Mouse (Mus musculus): Measurements from ENCODE around the gene Foxn3. TPM values are rescaled to one million over a fixed set of nuclear protein-coding genes. Genes with fewer than 3 reads are reported as not detected.

The Foxn3 gene
- total RNA-seq, 2 experiments from 2014 or later, result 52.6 to 89.1 TPM

DNA sequence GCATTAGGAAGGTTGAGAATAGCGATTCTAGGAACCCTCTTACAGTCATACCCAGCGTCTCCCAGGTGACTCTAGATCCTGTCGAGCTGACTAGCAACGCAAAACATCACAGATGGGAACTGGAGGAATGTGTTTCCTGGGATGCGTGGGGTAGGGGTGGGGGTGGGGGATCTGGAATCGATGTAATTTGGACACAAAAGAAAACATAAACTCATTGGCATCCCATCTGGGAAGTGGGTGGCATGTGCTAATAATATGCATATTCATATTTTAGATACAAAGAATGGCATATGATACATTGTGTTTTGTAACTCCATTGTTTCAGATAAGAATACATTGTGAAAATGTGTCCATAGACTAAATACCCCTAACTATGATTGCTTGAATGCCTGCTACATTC lies 393.5 kb downstream of the Foxn3 start:
- DNase-seq, result no peak

DNA sequence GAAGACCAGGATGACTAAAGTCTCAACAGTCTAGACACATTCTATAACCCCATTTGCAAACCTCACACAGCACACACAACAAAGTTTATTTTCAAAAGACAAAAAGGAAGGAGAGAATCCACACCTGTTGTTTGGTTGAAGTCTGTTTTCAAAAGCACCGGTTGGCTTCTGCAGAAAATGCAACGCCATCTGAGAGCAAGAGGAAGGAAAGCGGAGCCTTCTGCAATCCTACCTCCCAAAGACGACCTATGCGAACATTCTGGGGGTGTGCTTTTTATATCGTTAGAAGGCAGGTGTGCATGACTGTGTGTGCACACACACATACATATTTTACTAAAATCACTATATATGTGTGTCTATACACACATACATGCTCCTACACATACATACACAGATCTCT lies 397.3 kb downstream of the Foxn3 start:
- no peak for DNase-seq

DNA sequence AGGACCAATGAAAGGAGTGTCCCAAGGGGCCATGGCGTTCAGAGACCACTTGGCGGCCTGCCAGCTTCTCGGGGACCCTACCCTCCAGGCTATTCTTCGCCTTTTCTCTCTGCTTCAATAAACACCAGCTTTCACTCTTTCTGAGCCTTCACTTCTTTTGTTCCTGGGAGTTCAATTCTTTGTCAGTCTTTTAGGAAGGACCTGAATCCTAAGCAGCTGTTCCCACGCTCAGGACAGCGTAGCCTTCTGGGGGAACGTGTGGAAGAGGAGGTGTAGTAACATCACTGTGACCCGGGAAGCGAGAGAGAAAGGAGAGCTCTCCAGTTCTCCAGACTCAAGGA lies 400.1 kb downstream of the Foxn3 start:
- DNase-seq, result no peak

DNA sequence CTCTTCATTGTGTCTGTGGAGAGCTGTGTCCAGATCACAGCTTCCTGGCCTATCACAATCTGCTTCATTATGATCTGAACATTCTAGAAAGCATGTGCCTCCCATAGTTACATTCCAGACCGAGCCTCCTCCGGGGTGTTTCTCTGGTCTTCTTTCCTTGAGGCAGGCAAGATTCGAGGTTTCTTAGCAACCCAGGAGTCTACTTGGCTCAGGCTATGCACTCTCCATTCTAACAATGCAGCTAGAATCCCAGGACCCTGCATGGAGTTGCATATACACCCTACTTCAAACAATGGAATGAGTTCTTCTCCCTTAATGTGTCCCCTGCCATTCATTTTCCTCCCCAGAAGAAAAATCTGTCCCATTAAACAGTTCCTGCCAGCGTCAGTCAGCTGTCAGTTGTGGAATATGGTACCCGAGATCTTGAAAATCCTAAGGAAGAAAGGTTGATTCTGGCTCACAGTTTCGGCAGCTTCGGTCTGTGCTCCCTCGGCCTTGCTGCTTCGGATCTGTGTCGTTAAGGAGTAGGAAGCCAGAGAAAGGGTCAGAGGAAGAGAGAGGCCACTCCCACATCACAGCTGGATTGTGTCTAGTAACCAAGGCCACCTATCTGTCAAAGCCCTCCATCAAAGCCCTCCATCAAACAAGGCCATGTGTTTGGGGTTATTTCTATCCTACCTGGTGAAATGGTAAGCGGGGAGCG lies 400.6 kb downstream of the Foxn3 start:
- DNase-seq, result no peak

DNA sequence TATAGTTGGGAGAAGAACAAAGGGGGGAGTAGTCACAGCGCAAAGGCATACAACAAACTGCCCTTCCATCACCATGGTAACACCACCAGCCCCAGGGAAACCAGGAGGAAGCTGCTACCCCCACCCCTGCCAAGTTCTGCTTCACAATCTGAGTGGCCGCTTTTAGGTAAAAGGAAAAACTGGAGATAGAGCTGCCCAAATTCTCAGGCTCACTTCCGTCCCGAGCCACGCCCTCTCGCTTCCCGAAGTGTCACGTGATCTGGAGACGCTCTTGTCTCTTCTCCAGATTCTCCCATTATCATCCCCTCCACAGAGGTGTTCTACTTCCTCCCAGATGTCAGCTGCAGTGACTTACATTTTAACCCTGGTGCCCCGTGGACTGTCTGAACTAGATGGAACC lies 401.2 kb downstream of the Foxn3 start:
- no peak for DNase-seq

- DNase-seq, result peak; percentile 71 to 75
Measured at GRCm38 (mm10) chr12:99160061-99160460, 403.3 kb downstream of the Foxn3 start.

DNA sequence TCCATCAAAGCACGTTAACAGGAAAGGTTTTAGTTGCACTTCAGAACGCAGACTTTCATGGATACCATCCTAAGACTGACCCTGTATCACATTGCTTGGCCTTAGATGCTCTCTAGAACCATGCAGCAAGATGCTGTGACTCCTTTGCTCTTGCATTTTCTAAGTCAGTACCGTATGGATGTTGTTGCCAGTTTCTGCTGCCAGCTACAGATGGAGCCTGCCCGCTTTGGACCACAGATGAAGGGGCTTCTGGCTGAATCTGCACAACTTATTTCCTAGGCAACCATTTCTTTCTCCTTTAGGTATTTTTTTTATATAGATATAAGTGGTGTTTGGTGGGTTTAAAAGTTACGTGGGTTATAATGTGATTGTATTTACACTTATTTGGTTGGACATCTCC lies 407.5 kb downstream of the Foxn3 start:
- DNase-seq, result no peak

DNA sequence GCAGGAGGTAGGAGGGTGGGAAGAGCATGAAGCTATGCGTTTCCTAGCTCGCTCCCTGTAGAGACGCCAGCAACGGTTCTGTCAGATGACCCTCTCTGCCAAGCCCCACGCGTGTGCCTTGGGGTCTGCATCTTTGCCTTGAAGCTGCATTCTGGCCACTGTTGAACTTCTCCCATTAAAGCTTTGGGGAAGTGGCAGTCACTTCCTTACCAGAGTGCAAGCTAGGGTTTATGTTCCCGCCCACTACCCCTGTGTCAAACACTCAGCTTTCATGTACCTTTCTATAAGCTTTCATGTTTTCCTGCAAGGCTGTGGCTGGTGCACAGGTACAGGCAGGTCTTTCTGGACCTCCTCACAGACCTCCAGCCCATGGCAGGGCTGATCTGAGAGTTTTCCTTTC lies 409.2 kb downstream of the Foxn3 start:
- no peak for DNase-seq

DNA sequence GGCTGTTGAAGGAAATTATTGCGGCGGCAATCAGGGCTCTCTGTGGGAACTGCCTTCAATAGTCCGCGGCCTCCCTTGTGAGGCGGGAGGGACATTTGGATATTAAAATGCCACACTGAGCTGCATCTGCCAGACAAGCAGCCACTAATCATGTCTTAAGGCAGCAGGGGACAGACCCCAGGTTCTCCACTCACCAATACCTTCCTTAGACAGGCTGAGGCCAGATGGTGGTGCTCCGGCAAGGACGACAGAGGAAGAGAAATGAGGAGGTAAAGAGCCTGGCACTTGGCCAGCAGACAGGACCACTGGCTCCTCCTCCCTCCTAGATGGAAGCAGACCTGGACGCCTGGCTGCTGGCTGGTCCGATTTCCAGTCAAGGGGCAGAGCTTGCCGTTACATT lies 409.7 kb downstream of the Foxn3 start:
- DNase-seq, result no peak

DNA sequence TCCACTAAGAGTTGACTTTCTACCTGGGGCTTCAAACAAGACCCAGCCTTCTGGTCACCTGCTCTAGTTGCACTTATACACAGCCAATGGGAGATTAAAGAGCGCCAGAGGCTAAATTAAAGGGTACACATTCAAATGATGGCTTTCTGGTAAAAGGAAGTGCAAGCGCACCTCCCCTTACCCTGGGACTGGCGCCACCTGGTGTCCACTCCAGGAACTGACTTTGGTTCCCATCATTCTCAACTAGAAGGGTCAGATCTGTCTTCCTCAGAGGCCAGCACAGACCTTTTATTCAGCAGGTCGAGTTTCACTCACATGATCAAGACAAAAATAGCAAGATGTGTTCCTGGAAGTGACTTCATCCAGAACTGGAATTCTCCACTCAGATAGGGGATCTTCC lies 413.3 kb downstream of the Foxn3 start:
- peak; percentile 59 for DNase-seq

GRCm38 (mm10) chr12:99149193-99149592 lies 414.2 kb downstream of the Foxn3 start:
- DNase-seq, result no peak
